Mouse (Mus musculus): ENCODE measurements at regions not wholly inside any gene's neighbourhood (a gene's known extent, or its start where the extent isn't known, plus 50 kb on each side); places are given as distances from the start of the nearest gene placed in this dataset.
A peak's percentile ranks its signal among the peaks of the same experiment; 100 is the strongest.

- Histone ChIP-seq H3K79me2 (replicated peaks; ENCODE audit: control insufficient read depth, insufficient read depth, low read length) (no peaks in the 10 kb centered on the region), H3K9ac (ENCODE audit: low read depth, low read length) (no peak overlapping the region), H3K27me3 (ENCODE audit: control insufficient read depth, insufficient read depth, low read length) (no peaks in the 10 kb centered on the region), H3K27ac (no peak overlapping the region), H3K4me1 (ENCODE audit: control insufficient read depth, insufficient read depth, low read length) (no peaks in the 10 kb centered on the region), H3K4me3 (no peak overlapping the region), H3K36me3 (ENCODE audit: control insufficient read depth, insufficient read depth, low read length) (no peaks in the 10 kb centered on the region)
- 85% methylated on average over 9 of the region's 9 CpGs for WGBS
- intact Hi-C loops (cut with DNase I), result no loop called here
- no peak for DNase-seq
- TF ChIP-seq EP300 (IDR thresholded peaks at IDR 0.05; ENCODE audit: insufficient read depth, low read depth, low read length), result no peak
- TF ChIP-seq CTCF (IDR thresholded peaks at IDR 0.05), result no peak
- no peak for TF ChIP-seq POLR2A (IDR thresholded peaks at IDR 0.05; ENCODE audit: insufficient read depth, low read depth, low read length)
These were observed 83.8 kb downstream of the Sox9 start for GRCm38 (mm10) chr11:112865836-112866235.

- intact Hi-C loops (cut with DNase I), result no loop called here
- Histone ChIP-seq H3K4me1 (ENCODE audit: control insufficient read depth, insufficient read depth, low read length) (no peaks in the 10 kb centered on the region), H3K79me2 (replicated peaks; ENCODE audit: control insufficient read depth, insufficient read depth, low read length) (no peaks in the 10 kb centered on the region), H3K27me3 (ENCODE audit: control insufficient read depth, insufficient read depth, low read length) (no peaks in the 10 kb centered on the region; the same call in 1 of the 2 replicates), H3K36me3 (ENCODE audit: control insufficient read depth, insufficient read depth, low read length) (no peaks in the 10 kb centered on the region), H3K9ac (ENCODE audit: low read depth, low read length) (no peak overlapping the region), H3K4me3 (no peak overlapping the region), H3K27ac (no peak overlapping the region)
- TF ChIP-seq POLR2A (IDR thresholded peaks at IDR 0.05; ENCODE audit: insufficient read depth, low read depth, low read length) (no peak), EP300 (IDR thresholded peaks at IDR 0.05; ENCODE audit: insufficient read depth, low read depth, low read length) (no peak), CTCF (IDR thresholded peaks at IDR 0.05) (no peak)
- no peak for DNase-seq
- 44% methylated on average over 5 of the region's 5 CpGs for WGBS
These were observed 87.5 kb downstream of the Sox9 start for GRCm38 (mm10) chr11:112869571-112869970.

DNA sequence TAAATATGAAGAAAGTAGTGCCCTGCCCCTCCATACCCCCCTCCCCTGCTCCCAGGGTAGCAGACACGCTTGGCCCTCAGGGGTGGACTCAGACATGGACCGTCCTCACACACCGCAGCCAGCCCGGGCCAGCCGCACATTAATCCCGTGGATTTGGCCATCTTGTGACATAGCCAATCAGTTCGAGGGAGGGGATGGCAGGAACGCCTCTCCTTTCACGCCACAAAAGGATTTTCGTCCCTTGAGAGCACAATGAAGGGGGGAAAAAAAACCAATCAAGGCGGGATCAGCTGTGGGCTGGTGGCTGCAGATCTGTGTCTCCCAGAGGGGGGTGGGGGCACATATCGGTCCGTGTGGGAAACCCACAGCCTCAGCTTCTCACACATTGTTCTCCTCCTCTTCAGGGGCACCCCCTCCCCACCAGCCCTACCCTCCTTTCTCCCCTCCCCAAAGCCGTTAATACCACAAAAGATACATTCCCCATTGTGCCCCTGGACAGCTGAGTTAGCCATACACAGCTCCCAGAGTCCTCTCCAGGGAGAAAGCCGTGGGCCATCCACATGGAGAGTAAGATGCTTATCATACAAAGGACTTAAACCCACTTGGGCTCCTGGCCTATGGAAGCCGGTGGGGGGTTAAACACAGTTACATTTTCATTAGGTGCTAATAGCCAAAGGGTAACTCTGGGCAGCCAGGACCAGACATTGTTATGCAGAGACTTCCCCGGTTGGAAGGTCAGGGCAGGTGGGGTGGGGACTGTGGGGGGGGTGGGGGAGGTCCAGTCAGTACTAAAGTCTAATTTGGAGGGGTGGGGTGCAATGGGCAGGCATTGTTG, 88.4 kb downstream of the Sox9 start:
- intact Hi-C loops (cut with DNase I), result no loop called here
- no peak for DNase-seq
- Histone ChIP-seq H3K79me2 (replicated peaks; ENCODE audit: control insufficient read depth, insufficient read depth, low read length) (no peaks in the 10 kb centered on the region), H3K4me1 (ENCODE audit: control insufficient read depth, insufficient read depth, low read length) (no peaks in the 10 kb centered on the region), H3K9ac (ENCODE audit: low read depth, low read length) (no peak overlapping the region), H3K27me3 (ENCODE audit: control insufficient read depth, insufficient read depth, low read length) (no peaks in the 10 kb centered on the region; the same call in 1 of the 2 replicates), H3K27ac (no peak overlapping the region), H3K4me3 (no peak overlapping the region), H3K36me3 (ENCODE audit: control insufficient read depth, insufficient read depth, low read length) (no peaks in the 10 kb centered on the region)
- TF ChIP-seq CTCF (IDR thresholded peaks at IDR 0.05), result no peak
- no peak for TF ChIP-seq POLR2A (IDR thresholded peaks at IDR 0.05; ENCODE audit: insufficient read depth, low read depth, low read length)
- no peak for TF ChIP-seq EP300 (IDR thresholded peaks at IDR 0.05; ENCODE audit: insufficient read depth, low read depth, low read length)
- WGBS, result 10% methylated on average over 17 of the region's 17 CpGs

DNA sequence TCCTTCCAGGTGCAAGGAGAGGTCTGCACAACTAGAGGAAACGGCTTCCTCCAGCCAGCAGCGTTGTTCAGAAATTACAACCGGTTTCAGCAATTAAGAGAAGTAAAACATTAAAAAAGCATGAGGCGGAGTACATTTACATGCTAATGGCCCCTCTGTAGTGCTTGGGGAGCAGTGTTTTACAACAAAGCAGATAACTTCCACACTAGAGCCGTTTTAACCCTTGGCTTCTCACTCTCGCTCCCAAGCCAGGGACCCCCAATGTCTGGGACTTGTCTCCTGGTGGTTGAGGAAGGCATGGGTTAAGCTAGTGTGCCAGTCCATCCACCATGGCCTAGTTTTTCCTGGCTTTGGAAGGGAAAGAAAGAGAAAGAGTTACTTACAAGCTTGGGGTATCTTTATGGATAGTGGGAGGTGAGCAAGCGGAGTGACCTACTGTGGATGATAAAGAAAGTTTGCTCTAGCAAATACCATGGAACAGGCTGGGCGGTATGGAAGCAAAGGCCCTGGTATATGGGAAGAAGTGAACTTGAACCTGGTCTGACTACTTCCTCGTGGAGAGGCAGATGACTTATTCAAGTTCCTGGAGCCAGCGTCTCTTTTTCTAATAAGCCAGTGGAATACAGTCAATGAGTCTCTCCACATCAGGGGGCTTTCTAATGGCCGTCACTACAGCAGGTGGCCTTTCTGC, 90.8 kb downstream of the Sox9 start:
- no peak overlapping the region for H3K4me3 ChIP-seq
- TF ChIP-seq EP300 (IDR thresholded peaks at IDR 0.05; ENCODE audit: insufficient read depth, low read depth, low read length), result no peak
- DNase-seq, result no peak
- no peak overlapping the region for H3K27ac ChIP-seq
- intact Hi-C loops (cut with DNase I), result no loop called here
- no peaks in the 10 kb centered on the region for H3K36me3 ChIP-seq (ENCODE audit: control insufficient read depth, insufficient read depth, low read length)
- no peaks in the 10 kb centered on the region for H3K4me1 ChIP-seq (ENCODE audit: control insufficient read depth, insufficient read depth, low read length)
- H3K9ac ChIP-seq (ENCODE audit: low read depth, low read length), result no peak overlapping the region
- WGBS, result 76% methylated on average over 11 of the region's 11 CpGs
- no peaks in the 10 kb centered on the region; the same call in 1 of the 2 replicates for H3K27me3 ChIP-seq (ENCODE audit: control insufficient read depth, insufficient read depth, low read length)
- no peaks in the 10 kb centered on the region for H3K79me2 ChIP-seq (replicated peaks; ENCODE audit: control insufficient read depth, insufficient read depth, low read length)

GRCm38 (mm10) chr11:112874239-112874638, 92.2 kb downstream of the Sox9 start:
- intact Hi-C loops (cut with DNase I), result no loop called here
- H3K9ac ChIP-seq (ENCODE audit: low read depth, low read length), result no peak overlapping the region

DNA sequence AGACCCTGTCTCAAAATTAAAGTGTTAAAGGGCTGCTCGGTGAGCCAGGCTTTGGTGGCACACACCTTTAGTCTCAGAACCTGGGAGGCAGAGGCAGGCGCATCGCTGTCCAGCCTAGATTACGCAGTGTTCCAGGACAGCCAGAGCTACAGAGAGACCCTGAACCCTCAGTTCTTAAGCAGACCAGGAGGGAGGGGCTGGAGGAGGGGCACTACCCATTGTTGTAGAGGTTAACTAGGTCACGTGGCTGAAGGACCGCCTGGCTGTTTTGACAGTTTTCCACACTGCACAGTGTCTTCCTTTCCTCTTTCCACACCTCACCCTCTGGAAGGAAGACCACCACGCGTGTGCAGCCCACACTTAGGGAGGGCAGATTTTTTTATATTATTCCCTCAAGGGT, 94.2 kb downstream of the Sox9 start:
- TF ChIP-seq POLR2A (IDR thresholded peaks at IDR 0.05; ENCODE audit: insufficient read depth, low read depth, low read length) (no peak), CTCF (IDR thresholded peaks at IDR 0.05) (no peak), EP300 (IDR thresholded peaks at IDR 0.05; ENCODE audit: insufficient read depth, low read depth, low read length) (no peak)
- Histone ChIP-seq H3K4me3 (no peak overlapping the region), H3K79me2 (replicated peaks; ENCODE audit: control insufficient read depth, insufficient read depth, low read length) (no peaks in the 10 kb centered on the region), H3K4me1 (ENCODE audit: control insufficient read depth, insufficient read depth, low read length) (no peaks in the 10 kb centered on the region), H3K9ac (ENCODE audit: low read depth, low read length) (no peak overlapping the region), H3K27ac (no peak overlapping the region), H3K36me3 (ENCODE audit: control insufficient read depth, insufficient read depth, low read length) (no peaks in the 10 kb centered on the region), H3K27me3 (ENCODE audit: control insufficient read depth, insufficient read depth, low read length) (no peaks in the 10 kb centered on the region; the same call in 1 of the 2 replicates)
- intact Hi-C loops (cut with DNase I), result no loop called here
- DNase-seq, result no peak
- 63% methylated on average over 8 of the region's 8 CpGs for WGBS

More at GRCm38 (mm10) chr11:112874239-112874638, 92.2 kb downstream of the Sox9 start:
- no peak overlapping the region for H3K27ac ChIP-seq
- no peaks in the 10 kb centered on the region for H3K79me2 ChIP-seq (replicated peaks; ENCODE audit: control insufficient read depth, insufficient read depth, low read length)
- no peaks in the 10 kb centered on the region; the same call in 1 of the 2 replicates for H3K27me3 ChIP-seq (ENCODE audit: control insufficient read depth, insufficient read depth, low read length)
- no peaks in the 10 kb centered on the region for H3K4me1 ChIP-seq (ENCODE audit: control insufficient read depth, insufficient read depth, low read length)
- no peaks in the 10 kb centered on the region for H3K36me3 ChIP-seq (ENCODE audit: control insufficient read depth, insufficient read depth, low read length)
- TF ChIP-seq CTCF (IDR thresholded peaks at IDR 0.05), result no peak
- TF ChIP-seq POLR2A (IDR thresholded peaks at IDR 0.05; ENCODE audit: insufficient read depth, low read depth, low read length), result no peak
- TF ChIP-seq EP300 (IDR thresholded peaks at IDR 0.05; ENCODE audit: insufficient read depth, low read depth, low read length), result no peak
- H3K4me3 ChIP-seq, result no peak overlapping the region
- peak in 1 of 2 experiments; percentile 13 for DNase-seq
- WGBS, result 52% methylated on average over 11 of the region's 11 CpGs
